Mouse (Mus musculus) hematopoietic stem cell, adult 5-6 weeks (primary cell): ENCODE measurements around the gene Rnf141. TPM values are rescaled to one million over a fixed set of nuclear protein-coding genes. Genes with fewer than 3 reads are reported as not detected.

Experiments used
- ATAC-seq, 2 experiments: fragments of 125-278 bp in 1 of 2; replicated peaks in 1 of 2; 2 replicates each; pipeline ENCODE4 v1.8.0; 2016 to 2017; ENCODE audit warnings: inconsistent platforms in 2 of 2, mild to moderate bottlenecking in 2 of 2, moderate number of reproducible peaks in 2 of 2, low read depth in 1 of 2, moderate TSS enrichment in 1 of 2; ENCODE audit not compliant: low FRiP score in 2 of 2, poor library complexity in 2 of 2, severe bottlenecking in 2 of 2, insufficient read depth in 1 of 2, low TSS enrichment in 1 of 2
- total RNA-seq: library from RNA; stranded (forward); fragments of 172-1452, 232-1000 nt; gene quantifications from 2 replicates; pipeline ENCODE4 v1.2.3, GENCODE M21; 2017

The Rnf141 gene
- total RNA-seq: 66.5 and 76.7 TPM in 2 replicates

GRCm38 (mm10) chr7:110843916-110844874, at the start of gene Rnf141:
Gene Rnf141 (minus strand): TSS chr7:110844457.
- ATAC-seq: peak; percentile 88

GRCm38 (mm10) chr7:110891501-110891986, 47.3 kb upstream of the Rnf141 start:
- ATAC-seq: 0 out of 4 replicates have a peak, but pooled peaks of 1 of the 2 experiments have one; percentile 34

DNA sequence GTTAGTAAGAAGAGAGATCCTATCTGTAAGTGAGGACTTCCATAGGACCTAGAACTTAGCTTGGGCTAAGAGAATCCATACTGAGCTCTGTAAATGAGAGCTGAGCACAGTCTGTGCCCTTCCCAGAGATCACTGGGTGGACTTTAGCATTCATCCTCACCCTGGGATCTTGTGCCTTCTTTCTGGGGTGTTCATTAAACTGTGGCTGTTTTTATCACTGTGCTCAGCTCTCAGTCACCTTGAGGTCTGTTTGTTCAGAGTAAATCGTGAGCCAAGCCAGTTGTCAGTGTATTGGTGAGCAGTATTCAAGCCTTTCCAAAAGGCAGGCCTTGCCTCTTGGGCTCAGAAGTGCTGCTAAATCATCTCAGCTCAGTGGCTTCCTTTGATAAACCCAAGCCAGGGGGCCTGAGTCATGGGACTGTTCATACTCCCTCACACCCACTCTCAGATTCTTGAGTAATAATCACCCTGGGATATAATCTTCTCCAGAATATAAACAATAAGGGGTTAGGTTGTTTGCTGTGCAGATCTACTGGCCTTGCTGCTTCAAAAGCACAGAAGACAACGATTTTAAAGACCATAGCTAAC, 37.6 kb upstream of the Rnf141 start:
- no peak for ATAC-seq

GRCm38 (mm10) chr7:110878028-110878427, 33.8 kb upstream of the Rnf141 start:
- 0 out of 4 replicates have a peak, but pooled peaks of 1 of the 2 experiments have one; percentile 25 for ATAC-seq

DNA sequence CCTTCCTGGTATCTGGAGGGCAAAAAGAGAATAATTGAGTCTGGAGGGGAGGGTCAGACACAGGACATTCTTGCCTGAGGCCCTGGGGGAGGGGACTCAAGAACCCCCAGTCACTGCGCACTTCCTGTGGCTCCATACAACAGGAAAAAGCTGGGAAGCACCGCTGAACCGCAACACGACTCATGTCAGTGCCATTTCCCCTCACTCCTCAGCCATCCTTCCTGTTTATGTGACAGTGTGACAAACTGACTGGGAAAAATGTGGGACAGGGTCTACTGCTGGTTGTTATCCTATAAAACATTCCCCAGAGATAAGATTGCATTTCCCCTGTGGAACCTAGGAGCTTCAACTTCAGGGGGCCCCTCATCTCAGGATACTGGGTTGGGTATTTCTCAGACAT, 32.7 kb upstream of the Rnf141 start:
- no peak for ATAC-seq

- ATAC-seq: no peak
Measured at GRCm38 (mm10) chr7:110868807-110869206, 24.6 kb upstream of the Rnf141 start.

DNA sequence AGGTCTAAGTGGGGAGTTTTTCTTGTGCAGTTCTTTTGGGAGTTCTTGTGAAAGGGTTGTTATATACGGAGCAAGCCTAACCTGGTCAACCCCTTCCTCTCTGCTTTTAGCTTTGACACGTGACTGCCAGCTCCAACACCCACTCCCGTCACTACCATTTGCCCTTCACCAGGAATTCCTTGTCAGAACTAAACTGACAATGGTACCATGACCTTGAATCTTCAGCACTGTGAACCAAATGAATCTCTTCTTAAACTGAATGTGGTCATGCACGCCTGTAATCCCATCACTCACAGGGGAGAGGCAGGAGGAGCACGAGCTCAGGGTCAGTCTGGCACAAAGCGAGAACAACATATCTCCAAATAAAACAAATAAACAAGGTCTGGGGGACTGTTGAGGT, 22.9 kb upstream of the Rnf141 start:
- ATAC-seq: no peak

- ATAC-seq: no peak
Measured at GRCm38 (mm10) chr7:110866021-110866420, 21.8 kb upstream of the Rnf141 start.

- ATAC-seq: no peak
Measured at GRCm38 (mm10) chr7:110865570-110865969, 21.3 kb upstream of the Rnf141 start.

GRCm38 (mm10) chr7:110865038-110865437, 20.8 kb upstream of the Rnf141 start:
- ATAC-seq: no peak

DNA sequence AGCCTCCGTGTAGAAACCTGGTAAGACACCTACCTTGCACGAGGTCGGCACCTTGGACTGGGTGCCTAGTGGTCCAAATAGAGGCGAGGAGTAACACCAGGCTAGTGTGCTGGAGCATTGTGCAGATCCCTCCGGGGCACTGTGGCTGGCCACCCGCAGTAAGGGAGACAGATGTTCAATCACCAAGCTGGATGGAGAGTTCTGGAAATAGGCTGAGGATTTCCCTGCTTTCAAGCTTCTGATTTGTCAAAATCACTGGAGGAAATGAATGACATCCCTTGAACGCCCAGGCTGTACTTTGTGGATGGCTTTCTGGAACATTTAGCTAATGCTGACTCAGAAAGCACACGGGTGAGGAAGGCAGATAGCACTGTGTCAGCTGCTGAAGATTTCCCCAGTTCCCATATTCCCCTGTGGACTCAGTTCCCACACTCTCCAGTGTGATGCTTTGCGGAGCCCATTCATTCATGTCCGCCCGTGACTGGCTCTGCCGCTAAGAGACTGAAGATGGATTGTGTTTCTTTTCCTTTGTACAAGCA, 18.6 kb upstream of the Rnf141 start, which contains the start of gene Lyve1:
Lyve1 (minus strand) TSS at position 489 of the 539 bp plus-strand sequence.
- no peak for ATAC-seq

- ATAC-seq: peak; percentile 32 to 57; a peak in 1 of 4 replicates
Measured at GRCm38 (mm10) chr7:110860129-110860528, 15.9 kb upstream of the Rnf141 start.

GRCm38 (mm10) chr7:110855604-110856003, 11.3 kb upstream of the Rnf141 start:
- ATAC-seq: 0 out of 4 replicates have a peak, but pooled peaks of 1 of the 2 experiments have one; percentile 20

DNA sequence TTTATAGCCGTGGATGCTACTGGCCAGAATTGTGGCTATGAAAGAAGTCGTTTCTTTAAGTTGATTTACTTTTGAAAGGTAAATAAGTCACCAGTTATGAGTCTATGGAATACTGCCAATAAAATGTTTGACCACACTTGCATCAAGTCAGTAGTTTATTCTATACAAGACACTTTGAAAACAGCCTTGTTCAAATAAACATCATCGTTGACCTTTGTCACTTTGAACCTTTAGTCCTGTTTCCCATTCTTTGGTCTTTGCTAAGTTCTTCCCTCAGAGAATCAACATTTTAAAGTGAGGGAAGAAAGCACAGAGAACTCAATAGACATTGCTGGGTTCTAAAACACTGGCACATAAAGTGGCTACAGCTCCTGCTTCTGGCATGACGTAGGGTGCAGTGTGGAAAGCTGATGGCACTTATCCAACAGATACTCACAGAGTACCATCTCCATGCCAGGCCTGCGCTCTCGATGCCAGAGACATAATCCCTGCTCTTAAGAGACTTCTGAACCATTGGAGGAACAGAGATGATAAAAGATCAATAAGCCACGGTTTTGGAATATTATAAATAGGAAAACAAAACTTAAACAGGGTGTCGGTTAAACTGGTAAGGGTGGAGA, 10.8 kb upstream of the Rnf141 start:
- no peak for ATAC-seq

DNA sequence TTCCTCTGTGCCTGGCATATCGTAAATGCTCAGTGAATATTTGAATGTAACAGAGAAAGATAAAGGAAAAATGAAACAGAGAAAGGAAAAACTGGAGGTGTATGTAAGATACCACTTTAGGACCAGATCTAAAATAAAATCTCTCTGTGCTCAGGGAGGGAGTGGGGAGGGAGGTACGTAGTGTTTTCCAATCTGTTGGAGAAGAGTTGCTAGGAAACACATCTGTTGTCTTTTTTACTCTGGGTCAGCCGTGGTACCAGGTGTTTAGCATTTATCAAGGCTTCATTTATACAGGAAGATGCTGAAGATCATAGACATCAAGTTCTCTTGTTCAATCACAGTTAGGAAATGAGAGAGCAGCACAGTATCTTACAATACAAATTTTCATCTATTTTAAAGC, 10.3 kb upstream of the Rnf141 start:
- no peak for ATAC-seq

DNA sequence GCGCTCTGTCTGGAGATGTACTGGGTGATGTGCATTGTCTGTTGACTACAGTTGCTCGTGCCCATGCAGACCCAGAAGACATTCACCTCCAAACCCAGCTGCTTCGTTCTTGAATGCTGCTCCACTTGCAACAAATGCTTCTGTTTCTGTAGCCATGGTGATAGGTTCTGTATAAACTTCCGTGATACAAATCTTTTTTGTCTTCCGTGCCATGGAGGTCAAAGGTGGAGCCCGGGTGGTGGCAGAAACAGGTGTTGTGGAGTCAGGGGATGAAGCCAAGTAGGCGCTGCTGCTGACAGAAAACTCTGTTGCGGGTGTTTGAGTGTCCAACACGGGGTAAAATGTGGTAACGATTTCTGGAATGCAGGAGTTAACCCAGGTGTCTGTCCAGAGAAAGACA, 9.4 kb upstream of the Rnf141 start:
- ATAC-seq: no peak

- no peak for ATAC-seq
Measured at GRCm38 (mm10) chr7:110851541-110852203, 7.4 kb upstream of the Rnf141 start.
